Mouse (Mus musculus): ENCODE data around the gene Ate1.

GRCm38 (mm10) chr7:130503006-130503405 lies 17.2 kb downstream of the Ate1 start:
- TF ChIP-seq CTCF (IDR thresholded peaks at IDR 0.05; ENCODE audit: borderline replicate concordance, insufficient read depth, low read length) = no peak
- TF ChIP-seq POLR2A (IDR thresholded peaks at IDR 0.05; ENCODE audit: low read depth, low read length) = no peak
